Mouse (Mus musculus) cerebellum, adult 11-12 months (tissue): ENCODE results near the gene Gm6034.
"Not testable (repeated sequence)": the region's sequence is repeated elsewhere in the genome, so short reads cannot be mapped to it uniquely, and the experiment has no call there.

Source experiments
- DNase-seq: peaks from one replicate; pipeline ENCODE4 v3.0.0; 2022

The Gm6034 gene

DNA sequence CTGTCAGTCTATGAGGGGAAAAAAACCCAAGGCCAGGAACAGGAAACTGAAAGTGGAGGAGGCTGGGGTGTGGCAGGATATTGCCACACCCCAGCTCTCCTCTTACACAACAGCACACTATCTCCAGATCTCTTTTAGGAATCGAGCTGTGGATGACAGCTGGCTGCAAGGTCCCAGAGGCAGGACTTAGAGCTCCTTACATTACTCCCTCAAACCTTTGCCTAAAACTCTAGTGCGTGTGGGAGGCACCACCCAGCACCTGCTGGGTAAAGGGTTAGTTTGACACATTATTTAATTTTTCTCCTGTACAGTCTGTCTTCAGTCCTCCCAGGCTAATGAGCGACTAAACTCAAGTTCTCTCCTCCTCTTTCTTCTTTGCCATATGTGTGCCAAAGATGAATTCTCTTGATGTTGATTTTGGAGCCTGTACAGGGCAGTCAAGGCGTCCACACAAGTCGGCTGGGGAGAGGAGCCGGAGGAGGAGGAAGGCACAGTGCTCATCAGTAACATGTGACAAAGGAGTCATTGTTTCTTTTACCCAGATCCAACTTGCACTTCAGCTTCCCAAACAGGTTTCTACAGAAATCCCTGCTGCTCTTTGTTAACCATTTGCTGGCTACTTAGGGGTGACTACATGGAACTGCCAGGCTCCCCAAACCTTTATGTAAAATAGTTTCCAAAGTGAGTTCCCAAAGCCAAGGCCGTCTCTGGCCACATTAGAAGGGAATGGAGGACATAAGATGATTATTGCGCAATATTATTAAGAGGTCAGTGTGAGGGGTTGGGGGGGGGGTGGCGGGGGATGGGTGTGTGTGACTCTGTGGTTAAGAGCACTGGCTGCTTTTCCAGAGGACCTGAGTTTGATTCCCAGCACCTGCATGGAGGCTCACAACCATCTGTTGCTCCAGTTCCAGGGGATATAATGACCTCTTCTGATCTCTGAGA is 18.8 kb upstream of the Gm6034 start:
- no peak for DNase-seq

DNA sequence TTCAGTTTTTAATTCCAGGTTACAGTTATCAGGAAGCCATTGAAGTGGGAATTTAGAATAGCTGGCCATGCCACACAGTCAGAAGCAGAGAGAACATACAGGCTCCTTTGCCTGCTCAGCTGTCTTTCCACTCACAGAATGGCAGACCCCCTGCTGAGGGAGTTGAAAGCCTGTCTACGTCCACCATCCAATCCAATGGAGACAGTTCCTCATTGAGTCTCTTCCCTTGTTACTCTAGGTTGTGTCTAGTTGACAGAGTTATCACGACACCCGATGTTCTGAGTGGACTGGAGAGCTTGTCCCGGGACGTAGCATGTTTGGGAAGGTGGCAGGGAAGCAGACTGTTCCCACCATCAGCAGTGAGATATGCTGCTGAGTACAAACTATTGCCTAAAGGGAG is 17.6 kb upstream of the Gm6034 start:
- DNase-seq: no peak

DNA sequence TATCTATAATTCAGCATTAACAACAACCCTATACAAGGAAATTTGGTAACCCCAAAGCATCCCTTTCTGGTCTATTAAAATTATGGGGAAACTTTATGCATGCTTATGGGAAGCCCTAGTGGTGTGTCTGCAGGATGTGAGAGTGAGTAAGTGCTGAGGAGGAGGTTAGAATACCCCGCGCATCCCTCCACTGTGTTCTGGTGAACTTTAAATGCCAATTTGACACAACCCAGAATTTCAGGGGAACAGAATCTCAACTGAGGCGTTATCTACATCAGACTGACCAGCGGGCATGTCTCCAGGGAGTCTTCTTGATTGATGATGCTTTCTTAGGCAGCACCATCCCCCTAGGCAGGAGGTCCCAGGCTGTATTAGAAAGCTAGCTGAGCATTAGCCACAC is 16.9 kb upstream of the Gm6034 start:
- DNase-seq: no peak

DNA sequence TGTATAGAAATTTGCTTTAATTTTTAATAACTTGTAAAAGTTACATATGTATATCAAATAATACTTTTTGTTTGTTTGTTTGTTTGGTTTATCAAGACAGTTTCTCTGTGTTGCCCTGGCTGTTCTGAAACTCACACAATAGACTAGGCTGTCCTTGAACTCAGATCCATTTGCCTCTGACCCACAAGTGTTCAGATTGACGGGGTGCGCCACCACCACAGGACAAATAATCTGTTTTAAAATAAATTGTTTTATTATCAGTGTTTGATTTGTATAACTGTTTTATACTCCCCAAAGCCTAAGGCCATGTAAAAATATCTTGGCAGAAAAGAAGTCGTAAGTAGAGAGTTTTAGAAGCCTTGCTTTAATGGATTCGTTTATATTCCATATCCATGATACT is 15.1 kb upstream of the Gm6034 start:
- DNase-seq: no peak

DNA sequence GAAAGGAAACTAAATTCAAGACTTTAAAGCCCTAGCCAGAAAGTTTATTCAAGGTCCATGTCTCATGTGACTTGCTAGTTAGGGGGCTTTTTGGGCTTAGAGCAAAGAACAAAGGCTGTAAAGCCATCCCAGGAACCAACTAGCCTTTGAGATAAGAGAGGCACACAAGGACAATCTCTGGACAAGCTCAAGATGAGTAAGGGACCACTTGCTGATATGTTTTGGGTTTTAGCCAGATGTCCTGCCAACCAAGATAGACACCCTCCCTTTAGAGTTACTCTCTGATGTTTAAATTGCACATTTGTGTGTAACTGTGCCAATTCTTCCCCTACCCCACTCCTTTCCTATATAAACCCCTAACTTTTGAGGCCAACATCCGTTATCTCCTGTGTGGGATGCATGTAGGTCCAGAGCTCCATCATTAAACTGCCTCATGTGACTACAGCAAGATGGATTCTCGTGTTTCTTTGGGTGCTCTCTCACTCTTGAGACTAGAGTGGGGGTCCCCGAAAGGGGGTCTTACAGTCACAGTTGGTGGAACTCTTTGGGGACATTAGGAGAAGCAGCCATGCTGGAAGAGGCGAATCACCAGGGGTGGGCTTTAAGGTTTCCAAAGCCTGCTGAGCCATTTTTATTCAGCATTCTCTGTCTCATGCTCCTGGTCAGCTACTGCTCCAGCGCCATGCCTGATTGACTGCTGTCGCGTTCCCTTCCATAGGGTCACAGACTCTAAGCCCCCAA is 13.7 kb upstream of the Gm6034 start:
- no peak for DNase-seq

DNA sequence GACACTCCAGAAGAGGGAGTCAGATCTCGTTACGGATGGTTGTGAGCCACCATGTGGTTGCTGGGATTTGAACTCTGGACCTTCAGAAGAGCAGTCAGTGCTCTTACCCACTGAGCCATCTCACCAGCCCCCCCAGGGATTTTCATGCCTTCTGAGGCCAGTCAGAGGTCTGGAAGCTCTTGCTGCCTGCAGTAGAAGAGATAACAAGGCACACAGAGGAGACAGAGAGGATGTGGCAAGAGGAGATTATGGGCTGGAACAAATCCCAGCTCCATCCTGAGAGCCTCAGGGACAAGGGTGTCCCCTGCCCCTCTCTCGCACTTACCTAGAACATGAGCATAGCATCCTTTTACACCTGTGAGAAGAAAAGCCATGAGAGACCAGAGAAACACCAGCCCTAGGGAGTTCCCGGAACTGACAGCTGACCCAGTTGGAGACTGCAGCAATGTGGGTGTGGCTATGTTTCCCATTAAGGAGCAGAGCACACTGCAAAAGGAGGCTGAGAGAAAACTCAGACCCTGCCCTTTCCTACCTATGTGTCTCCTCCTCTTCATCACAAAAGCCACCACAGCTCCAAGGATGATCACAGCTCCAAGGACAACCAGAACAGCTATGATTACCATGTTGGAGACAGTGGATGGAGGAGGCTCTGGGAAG is 12.6 kb upstream of the Gm6034 start:
- DNase-seq: not testable (repeated sequence)

DNA sequence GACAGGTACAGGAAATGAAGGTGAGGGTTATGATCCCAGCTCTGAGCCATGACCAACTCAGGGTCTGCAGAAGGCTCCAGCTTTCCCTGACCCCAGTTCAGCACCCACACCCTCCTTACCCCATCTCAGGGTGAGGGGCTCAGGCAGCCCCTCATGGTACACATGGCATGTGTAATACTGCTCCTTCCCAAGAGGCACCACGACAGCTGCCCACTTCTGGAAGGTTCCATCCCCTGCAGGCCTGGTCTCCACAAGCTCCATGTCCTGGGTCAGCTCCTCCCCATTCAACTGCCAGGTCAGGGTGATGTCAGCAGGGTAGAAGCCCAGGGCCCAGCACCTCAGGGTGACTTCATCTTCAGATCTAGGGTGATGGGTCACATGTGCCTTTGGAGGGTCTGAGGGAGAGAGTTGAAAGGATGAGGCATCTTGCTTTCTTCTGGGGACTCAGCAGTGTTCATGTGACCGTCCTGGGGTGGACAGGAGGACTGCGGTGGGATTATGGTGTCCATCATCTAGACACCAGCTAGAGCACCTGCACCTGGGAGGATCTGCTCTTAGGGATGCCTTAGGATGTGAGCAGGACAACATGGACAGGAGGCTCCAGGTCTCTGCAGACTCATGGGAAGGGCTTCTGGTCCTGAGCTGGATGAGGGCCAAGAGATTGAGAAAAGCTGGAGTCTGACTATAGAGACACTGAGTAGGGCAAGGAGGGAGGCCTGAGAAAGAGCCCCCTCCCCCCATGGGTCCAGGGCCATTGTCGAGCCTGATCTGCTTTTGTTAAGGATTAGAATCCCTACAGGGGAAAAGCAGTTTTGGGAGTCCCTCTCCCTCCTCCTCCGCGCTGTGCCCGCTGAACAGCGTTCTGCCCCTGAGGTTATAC is 11.8 kb upstream of the Gm6034 start:
- not testable (repeated sequence) for DNase-seq

DNA sequence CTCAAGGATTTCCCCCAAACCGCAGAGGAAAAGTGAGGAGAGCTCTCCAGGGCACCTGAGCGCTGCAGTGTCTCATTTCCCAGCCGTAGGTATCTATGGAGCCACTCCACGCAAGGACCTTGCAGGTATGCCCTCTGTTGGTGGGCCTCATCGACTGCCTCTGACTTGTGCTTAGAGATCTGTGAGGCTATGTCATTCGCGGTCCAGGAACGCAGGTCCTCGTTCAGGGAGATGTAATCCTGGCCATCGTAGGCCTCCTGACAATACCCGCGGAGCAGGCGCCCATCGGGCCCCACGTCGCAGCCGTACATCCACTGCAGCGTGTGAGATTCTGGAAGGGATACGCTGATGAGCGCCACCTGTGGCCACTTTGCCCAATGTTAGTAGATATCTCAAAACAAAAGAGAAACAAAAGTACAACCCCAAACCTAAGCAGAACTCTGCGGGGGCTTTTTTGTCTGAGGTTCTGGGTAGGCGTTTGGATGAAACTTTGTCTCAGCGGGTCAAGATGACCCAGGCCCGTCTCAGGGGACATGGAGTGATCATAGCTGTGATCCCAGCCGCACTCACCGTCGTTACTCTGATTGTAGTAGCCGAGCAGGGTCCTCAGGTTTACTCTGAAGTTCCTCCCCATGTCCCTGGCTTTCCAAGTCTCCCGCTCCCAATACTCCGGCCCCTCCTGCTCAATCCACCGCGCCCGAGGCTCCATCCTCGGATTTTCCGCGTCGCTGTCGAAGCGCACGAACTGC is 11.0 kb upstream of the Gm6034 start:
- not testable (repeated sequence) for DNase-seq

DNA sequence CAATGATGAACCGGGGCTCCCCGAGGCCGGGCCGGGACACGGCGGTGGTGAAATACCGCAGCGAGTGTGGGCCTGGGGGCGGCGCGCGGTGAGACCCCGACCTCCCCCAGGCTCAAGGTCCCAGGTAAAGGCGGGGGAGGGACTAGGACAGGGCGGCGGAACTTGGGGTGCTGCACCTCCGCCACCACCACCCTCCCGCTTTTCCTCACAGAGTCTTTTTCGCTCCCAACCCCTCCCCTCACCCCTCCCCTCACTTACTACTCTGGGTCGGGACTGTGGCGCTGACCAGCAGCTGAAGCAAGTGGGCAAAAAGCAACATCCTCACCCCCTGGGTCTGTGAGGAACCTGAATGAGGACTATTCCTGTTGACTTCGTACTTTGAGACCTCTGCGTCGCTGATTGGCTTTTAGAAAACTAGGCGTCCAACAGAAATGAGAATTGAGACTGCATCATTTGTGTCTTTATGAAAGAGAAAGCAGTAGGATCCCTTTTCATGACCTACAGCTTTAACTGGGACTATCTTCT is 10.3 kb upstream of the Gm6034 start, which contains the start of gene H2-T23:
H2-T23 (minus strand) TSS at position 505 of the 525 bp plus-strand sequence.
- DNase-seq: not testable (repeated sequence)

DNA sequence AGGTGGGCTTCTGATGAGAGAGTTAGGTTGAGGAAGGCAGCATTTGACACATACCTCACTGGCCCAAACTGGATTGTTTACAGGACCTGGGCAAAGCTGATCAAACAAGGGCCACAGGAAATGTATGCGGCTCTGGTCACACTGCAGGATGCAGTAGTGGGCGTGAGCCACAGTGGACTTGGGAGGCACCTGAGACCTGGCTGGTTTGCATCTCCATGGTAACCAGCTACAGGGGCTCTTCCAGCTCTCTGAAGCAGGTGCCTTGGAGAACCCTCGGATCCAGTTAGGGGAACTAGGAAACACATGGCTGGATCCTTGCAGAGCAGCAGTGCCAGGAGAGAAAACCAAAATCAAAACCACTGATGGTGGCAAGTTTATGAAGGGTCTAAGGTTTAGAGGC is 8.2 kb upstream of the Gm6034 start:
- not testable (repeated sequence) for DNase-seq

DNA sequence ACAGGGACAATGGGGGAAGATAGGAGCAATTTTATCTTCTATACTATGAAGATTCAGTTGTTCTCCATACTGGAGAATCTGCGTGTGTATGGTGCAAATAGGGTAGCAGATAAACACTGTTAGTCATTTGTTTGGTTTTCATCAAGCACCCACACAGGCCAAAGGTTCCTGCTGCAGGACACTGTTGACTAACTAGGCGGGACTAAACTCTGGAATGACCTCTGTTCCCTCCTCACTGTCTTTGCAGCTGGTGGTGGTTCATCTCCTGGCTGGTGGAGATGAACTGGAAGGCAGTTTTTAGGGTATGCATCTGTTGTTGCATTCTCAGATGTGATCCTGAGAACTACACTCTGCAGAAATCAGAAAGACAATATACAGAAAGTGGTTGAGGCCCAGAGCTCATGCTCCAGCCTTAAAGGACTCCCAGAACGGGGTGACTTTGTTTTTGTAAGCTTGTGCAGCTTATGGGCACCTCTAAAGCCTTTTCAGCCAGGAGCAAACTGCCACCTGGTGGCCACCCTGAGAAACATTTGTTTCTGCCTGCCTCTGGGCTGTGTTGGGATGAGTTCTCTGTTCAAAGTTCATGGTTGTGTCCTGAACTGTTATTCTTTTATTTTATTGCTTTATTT is 7.6 kb upstream of the Gm6034 start:
- DNase-seq: peak; percentile 51

DNA sequence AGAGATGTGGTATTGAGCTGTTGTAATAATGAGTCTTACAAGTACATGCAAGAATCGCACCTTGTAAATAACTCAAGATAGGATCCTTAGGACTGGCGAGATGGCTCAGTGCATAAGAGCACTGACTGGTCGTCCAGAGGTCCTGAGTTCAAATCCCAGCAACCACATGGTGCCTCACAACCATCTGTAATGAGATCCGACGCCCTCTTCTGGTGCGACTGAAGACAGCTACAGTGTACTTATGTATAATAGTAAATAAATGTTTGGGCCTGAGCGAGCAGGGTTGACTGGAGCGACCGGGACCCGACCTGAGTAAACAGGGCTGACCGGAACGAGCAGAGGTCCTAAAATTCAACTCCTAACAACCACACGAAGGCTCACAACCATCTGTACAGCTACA is 6.6 kb upstream of the Gm6034 start:
- DNase-seq: not testable (repeated sequence)

DNA sequence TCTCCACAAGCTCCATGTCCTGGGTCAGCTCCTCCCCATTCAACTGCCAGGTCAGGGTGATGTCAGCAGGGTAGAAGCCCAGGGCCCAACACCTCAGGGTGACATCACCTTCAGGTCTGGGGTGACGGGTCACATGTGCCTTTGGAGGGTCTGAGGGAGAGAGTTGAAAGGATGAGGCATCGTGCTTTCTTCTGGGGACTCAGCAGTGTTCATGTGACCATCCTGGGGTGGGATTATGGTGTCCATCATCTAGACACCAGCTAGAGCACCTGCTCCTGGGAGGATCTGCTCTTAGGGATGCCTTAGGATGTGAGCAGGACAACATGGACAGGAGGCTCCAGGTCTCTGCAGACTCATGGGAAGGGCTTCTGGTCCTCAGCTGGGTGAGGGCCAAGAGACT is 2.2 kb upstream of the Gm6034 start:
- DNase-seq: not testable (repeated sequence)

DNA sequence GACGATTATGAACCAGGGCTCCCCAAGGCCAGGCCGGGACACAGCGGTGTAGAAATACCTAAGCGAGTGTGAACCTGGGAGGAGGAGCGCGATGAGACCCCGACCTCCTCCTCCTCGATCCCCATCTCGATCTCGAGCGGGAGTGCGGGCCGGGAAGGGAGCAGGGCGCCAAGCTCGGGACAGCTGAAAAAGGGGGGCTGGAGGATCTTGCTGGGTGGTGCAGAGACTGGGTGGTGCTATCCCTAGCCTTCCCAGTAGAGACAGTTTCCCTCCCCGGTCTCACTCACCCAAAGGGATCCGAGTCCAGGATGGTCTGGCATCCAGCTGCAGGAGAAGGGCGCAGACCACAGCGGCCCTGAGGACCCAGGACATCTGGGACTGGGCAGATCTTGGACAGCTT is 706 bp upstream of the Gm6034 start:
- DNase-seq: not testable (repeated sequence)

DNA sequence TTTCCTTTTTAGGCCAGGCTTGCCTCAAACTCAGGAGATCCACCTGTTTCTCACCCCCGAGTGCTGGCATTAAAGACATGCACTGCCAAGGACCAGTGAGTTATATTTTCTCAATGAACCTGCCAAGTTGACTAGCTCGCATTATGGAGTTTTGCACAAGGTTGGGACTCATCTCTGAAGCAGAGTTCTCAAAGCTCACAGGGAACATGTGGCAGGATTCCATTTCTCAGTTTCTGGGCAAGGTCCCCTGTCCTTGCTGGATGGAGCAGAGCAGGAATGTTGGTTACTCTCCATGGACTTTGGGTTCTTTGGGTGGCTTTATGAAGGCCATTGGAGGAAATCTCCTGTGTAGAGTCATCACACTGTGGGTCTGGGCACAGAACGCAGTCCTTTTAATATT is 525 bp downstream of the Gm6034 start:
- no peak for DNase-seq

DNA sequence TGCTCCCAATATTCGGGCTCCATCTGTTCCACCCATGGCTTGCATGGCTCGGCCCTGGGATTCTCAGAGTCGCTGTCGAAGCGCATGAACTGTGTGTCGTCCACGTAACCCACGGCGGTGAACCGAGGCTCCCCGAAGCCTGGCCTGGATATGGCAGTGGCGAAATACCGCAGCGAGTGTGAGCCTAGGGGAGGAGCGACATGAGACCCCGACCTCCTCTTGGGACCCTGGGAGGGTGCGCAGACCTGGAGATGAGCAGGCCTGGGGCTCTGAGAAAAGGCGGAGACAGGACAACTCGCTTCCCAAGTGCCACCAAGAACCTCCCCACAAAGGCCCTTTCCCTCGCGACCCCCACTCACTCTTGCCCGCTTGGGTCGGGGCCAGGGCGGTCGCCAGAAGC is 15.2 kb downstream of the Gm6034 start:
- DNase-seq: not testable (repeated sequence)

DNA sequence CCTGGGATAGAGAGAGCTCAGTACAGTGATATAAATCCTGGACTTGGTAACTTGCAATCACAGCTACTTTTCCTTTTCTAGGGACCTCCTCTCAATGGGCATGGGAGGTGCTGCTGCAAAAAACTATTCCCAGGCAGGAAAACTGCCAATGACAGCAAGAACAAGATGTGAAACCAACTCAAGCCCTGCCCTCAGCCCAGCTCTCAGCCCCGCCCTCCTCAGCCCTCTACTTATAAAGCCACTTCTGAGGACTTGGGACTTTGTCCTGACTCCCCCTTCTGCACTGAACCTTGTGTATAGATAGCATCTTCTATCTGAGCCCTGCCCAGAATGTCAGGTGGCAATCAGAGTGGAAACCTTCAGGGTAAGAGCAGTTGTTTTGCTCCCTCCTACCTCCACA is 15.6 kb downstream of the Gm6034 start, which contains the start of gene Gm11127:
Gm11127 (minus strand) TSS at position 10 of the 400 bp plus-strand sequence.
- not testable (repeated sequence) for DNase-seq

DNA sequence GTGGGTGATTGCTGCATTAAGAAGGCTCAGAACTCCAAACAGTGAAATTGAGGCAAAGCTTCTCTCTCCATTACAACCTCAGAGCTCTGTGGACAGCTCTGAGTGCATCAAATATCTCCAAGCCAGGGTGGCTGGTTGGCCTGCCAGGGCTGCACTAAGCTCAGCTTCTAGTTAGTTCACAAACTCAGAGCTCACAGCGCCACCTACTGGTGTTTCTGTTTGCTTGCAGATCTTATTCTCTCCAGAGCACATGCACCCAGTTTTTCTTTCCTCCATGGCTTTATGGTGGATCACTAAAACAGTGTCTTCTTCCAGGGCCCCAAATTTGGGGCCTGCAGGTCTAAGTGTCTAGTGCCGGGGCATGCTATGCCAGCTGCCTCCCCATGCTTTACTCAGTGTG is 18.1 kb downstream of the Gm6034 start:
- peak; percentile 49 for DNase-seq

DNA sequence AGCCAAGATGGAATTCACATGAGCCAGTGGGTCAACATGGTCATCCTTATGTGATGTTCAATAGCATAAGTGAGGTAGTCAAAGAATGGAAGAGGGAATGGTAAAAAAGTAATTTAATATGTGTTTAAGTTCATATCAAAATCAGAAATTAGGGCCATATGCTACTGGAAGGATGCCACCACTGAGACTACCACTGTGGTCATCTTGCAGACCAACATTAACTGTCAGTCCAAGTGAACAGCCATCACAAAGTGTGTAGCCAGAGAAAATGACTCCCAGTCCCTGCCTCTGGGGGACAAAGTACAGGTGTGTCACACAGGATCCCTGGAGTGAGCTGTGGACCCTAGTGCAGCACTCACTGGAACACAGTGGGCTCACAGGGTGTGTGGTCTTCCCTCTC is 39.1 kb downstream of the Gm6034 start:
- DNase-seq: not testable (repeated sequence)

DNA sequence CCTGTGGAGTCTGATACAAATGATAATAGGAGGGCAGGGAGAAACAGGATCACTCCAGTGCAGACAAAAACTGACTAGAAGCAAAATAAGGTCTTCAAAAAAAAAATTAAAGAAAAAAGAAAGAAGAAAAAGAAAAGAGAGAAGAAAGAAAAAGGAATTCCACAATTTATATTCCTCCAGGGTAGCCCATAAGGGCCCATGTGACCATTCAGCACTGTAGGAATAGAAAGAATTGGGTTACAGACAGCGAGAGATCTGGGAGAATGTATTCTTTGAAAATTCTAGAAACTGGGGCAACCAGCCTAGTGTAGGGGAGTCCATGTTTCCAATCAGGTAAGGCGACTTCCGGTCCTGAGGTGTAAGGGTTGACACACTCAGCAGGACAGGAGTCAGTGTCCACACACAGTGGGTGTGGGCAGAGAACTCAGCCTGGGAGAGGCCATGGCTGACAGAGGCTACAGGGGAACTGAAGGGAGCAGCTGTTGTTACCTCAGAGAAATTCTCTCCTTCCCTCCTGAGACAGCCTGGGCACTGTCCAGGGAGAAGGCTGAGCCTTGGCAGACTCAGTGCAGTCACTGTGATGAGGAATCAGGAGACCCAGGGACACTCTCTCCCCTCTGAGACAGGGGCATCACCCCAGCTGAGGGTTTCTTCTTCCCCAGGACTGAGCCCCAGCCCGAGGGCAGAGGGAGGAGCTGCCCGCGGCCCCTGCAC is 39.9 kb downstream of the Gm6034 start:
- DNase-seq: not testable (repeated sequence)
